Mouse (Mus musculus): Measurements from ENCODE around the gene Ndufa6. TPM values are rescaled to one million over a fixed set of nuclear protein-coding genes. Genes with fewer than 3 reads are reported as not detected.
A peak's percentile ranks its signal among the peaks of the same experiment; 100 is the strongest.

Ndufa6 gene
- total and polyA plus RNA-seq, 2 experiments from 2014 or later, result 397 to 1,167 TPM

DNA sequence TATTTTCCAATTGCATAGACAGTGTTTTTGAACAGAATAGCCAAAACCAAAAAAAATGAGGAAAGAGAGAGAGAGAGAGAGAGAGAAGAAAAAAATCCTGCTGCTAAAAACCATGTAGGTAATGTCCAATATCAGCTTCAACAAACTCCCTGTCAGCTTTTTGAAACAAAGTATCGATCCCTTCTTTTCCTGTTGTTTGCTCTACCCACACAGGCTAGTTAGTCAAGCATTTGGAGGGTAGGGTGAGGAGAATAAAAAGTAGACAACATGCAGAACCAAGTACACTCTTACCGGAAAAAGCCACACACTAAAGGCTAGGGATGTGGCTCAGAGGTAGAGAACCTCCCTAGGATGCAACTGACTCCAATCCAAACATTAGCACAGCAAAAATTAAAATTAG lies 31.6 kb upstream of the Ndufa6 start:
- Histone ChIP-seq H3K4me2 (ENCODE audit: low read depth, low read length) (no peak overlapping the region), H3K27ac (ENCODE audit: low read depth) (no peak overlapping the region), H3K36me3 (replicated peaks; ENCODE audit: control insufficient read depth, insufficient read depth, low read length) (no peaks in the 10 kb centered on the region), H3K4me3 (ENCODE audit: low read depth, low read length) (no peak overlapping the region), H3K4me1 (ENCODE audit: control insufficient read depth, insufficient read depth) (peaks cover 6% of the 10 kb centered on the region; the same call in 1 of the 2 replicates), H3K9me3 (replicated peaks; ENCODE audit: control insufficient read depth, low read length) (no peaks in the 10 kb centered on the region), H3K27me3 (ENCODE audit: control insufficient read depth, insufficient read depth, low read length) (no peaks in the 10 kb centered on the region), H3K9ac (replicated peaks; ENCODE audit: low read depth, low read length) (no peak overlapping the region)
- 82% methylated on average over 2 of the region's 2 CpGs for WGBS
- no peak for ATAC-seq (ENCODE audit: insufficient read depth, low read depth)
- no peak for DNase-seq (ENCODE audit: low spot score)
- no peak for TF ChIP-seq EP300 (IDR thresholded peaks at IDR 0.05; ENCODE audit: low read depth)
- no peak for TF ChIP-seq CTCF (IDR thresholded peaks at IDR 0.05; ENCODE audit: low read depth)

DNA sequence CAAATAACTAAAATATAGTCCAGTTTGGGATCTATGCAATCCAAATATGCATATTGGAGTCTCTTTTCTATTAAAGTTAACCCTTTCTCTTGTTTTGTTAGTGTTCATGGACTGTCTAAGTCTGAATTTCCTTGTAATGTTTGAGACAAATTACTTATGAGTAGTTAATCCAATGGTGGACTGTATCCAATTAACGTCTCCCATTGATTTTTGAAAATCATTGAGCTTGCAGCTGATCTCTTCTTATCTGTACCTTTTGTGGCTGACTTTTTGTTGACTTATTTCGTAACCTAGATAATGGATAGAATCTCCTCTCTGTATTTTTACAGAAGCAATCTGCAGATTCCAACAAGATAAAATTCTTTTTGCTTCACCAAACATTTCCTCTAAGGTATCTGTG lies 28.3 kb upstream of the Ndufa6 start:
- ATAC-seq (ENCODE audit: insufficient read depth, low read depth), result no peak
- TF ChIP-seq EP300 (IDR thresholded peaks at IDR 0.05; ENCODE audit: low read depth) (no peak), CTCF (IDR thresholded peaks at IDR 0.05; ENCODE audit: low read depth) (no peak)

DNA sequence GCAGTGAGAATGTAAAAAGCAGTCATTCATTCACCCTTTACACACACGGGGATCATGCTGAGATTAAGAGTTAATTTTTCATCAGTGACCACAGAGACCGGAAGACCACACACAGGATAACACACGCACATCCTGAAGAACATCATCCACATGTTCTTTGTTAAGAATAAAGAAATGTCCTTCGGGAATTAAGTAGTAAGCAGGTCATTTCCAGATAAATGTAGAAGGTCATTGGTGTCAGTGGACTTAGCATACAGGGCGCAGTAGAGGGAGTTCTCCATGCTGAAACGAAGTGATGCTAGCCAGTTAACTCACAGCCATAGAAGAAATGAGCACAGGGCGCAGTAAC lies 26.6 kb upstream of the Ndufa6 start:
- 26% methylated on average over 7 of the region's 7 CpGs for WGBS
- H3K27me3 ChIP-seq (ENCODE audit: control insufficient read depth, insufficient read depth, low read length), result no peaks in the 10 kb centered on the region
- TF ChIP-seq CTCF (IDR thresholded peaks at IDR 0.05; ENCODE audit: low read depth) (no peak), EP300 (IDR thresholded peaks at IDR 0.05; ENCODE audit: low read depth) (peak; percentile 73)
- peak overlapping the region; percentile 80 for H3K4me2 ChIP-seq (ENCODE audit: low read depth, low read length)
- DNase-seq (ENCODE audit: low spot score) (peak; percentile 64), ATAC-seq (ENCODE audit: insufficient read depth, low read depth) (peak; percentile 39)
- H3K9ac ChIP-seq (replicated peaks; ENCODE audit: low read depth, low read length), result peak overlapping the region; percentile 40; the same call in 1 of the 2 replicates
- H3K36me3 ChIP-seq (replicated peaks; ENCODE audit: control insufficient read depth, insufficient read depth, low read length), result no peaks in the 10 kb centered on the region
- peak overlapping the region; percentile 58 for H3K4me3 ChIP-seq (ENCODE audit: low read depth, low read length)
- H3K4me1 ChIP-seq (ENCODE audit: control insufficient read depth, insufficient read depth), result peaks cover 35% of the 10 kb centered on the region
- H3K9me3 ChIP-seq (replicated peaks; ENCODE audit: control insufficient read depth, low read length), result no peaks in the 10 kb centered on the region
- peak overlapping the region; percentile 93 for H3K27ac ChIP-seq (ENCODE audit: low read depth)

More for the DNA sequence above, 28.3 kb upstream of the Ndufa6 start:
- DNase-seq (ENCODE audit: low spot score), result no peak
- no peak overlapping the region for H3K4me3 ChIP-seq (ENCODE audit: low read depth, low read length)
- no peak overlapping the region for H3K4me2 ChIP-seq (ENCODE audit: low read depth, low read length)
- H3K27me3 ChIP-seq (ENCODE audit: control insufficient read depth, insufficient read depth, low read length), result no peaks in the 10 kb centered on the region
- H3K4me1 ChIP-seq (ENCODE audit: control insufficient read depth, insufficient read depth), result peaks cover 23% of the 10 kb centered on the region
- H3K36me3 ChIP-seq (replicated peaks; ENCODE audit: control insufficient read depth, insufficient read depth, low read length), result no peaks in the 10 kb centered on the region
- no peak overlapping the region for H3K9ac ChIP-seq (replicated peaks; ENCODE audit: low read depth, low read length)
- H3K9me3 ChIP-seq (replicated peaks; ENCODE audit: control insufficient read depth, low read length), result no peaks in the 10 kb centered on the region
- H3K27ac ChIP-seq (ENCODE audit: low read depth), result no peak overlapping the region
- 92% methylated on average over 2 of the region's 2 CpGs for whole genome bisulfite sequencing

DNA sequence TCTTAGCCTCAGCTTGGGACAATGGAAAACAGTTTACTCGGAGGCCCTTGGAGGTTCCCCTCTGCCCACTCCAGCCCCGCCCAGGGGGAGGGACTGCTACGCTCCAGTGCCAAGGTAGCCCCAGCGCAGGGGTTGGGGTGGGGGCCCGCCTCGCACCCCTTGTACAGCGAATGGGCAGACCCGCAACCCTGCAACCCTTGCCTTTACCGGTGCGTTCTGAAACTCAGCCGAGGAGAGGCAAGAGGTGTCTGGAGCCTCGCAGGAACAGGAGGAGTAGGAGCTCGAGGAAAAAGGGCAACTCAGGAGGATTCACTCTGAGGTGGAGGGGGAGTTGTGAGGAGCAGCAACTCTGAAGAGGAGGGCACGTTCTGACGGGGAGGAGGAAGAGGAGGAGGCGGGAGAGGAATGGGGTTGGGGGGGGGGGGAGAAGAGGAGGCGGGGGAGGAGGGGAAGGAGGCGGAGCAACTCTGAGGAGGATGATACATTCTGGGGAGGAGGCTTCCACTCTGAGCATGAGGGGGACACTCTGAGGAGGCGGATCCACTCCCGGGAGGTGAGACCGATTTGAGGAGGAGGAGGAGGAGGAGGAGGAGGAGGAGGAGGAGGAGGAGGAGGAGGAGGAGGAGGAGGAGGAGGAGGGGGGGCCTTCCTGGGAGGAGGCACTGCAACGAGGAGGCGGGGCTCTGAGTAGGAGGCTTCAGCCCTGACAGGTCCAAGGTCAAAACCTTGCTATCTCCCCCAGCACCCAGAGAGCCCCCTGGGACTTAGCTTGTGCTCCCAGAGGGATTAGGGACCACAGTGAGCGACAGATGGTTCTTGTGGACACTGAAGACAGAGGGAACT lies 26.0 kb upstream of the Ndufa6 start, which contains the start of gene Cyp2d22:
Gene Cyp2d22 (minus strand): TSS at position 390 of the 843 bp plus-strand sequence.
- peaks cover 35% of the 10 kb centered on the region for H3K4me1 ChIP-seq (ENCODE audit: control insufficient read depth, insufficient read depth)
- peak within 1 kb of the TSS; percentile 93 for H3K27ac ChIP-seq (ENCODE audit: low read depth)
- 0 out of 2 replicates have a peak, but pooled peaks cover 2% of the 10 kb centered on the region for H3K36me3 ChIP-seq (replicated peaks; ENCODE audit: control insufficient read depth, insufficient read depth, low read length)
- peak within 1 kb of the TSS; percentile 57 for H3K9ac ChIP-seq (replicated peaks; ENCODE audit: low read depth, low read length)
- peak within 1 kb of the TSS; percentile 58 for H3K4me3 ChIP-seq (ENCODE audit: low read depth, low read length)
- 3% methylated on average over 18 of the region's 24 CpGs for WGBS
- no peaks in the 10 kb centered on the region for H3K27me3 ChIP-seq (ENCODE audit: control insufficient read depth, insufficient read depth, low read length)
- H3K9me3 ChIP-seq (replicated peaks; ENCODE audit: control insufficient read depth, low read length), result no peaks in the 10 kb centered on the region
- TF ChIP-seq CTCF (IDR thresholded peaks at IDR 0.05; ENCODE audit: low read depth) (no peak), EP300 (IDR thresholded peaks at IDR 0.05; ENCODE audit: low read depth) (no peak)
- DNase-seq (ENCODE audit: low spot score) (peak; percentile 65), ATAC-seq (ENCODE audit: insufficient read depth, low read depth) (peak; percentile 68)
- peak within 1 kb of the TSS; percentile 80 for H3K4me2 ChIP-seq (ENCODE audit: low read depth, low read length)

DNA sequence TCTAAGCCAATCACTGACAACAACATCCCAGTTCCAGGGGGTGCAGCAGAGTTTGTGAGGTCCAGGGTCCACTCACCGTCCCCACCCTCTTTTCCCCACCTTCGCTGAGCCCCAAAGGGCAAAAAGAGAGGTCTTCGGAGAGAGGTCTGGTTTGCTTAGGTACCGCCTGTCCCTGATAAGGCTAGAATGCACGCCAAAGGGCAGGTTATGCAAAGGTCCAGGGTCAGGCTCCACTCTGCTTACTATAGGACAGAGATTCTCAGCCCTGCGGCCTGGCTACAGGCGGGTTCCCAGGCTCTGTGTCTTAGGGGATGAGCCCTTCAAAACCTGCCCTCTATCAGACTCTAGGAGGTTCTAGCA lies 25.4 kb upstream of the Ndufa6 start:
- 25% methylated on average over 7 of the region's 7 CpGs for WGBS
- no peaks in the 10 kb centered on the region for H3K9me3 ChIP-seq (replicated peaks; ENCODE audit: control insufficient read depth, low read length)
- peak overlapping the region; percentile 80 for H3K4me2 ChIP-seq (ENCODE audit: low read depth, low read length)
- no peak for DNase-seq (ENCODE audit: low spot score)
- H3K9ac ChIP-seq (replicated peaks; ENCODE audit: low read depth, low read length), result peak overlapping the region; percentile 57
- TF ChIP-seq CTCF (IDR thresholded peaks at IDR 0.05; ENCODE audit: low read depth) (no peak), EP300 (IDR thresholded peaks at IDR 0.05; ENCODE audit: low read depth) (no peak)
- peak overlapping the region; percentile 93 for H3K27ac ChIP-seq (ENCODE audit: low read depth)
- peaks cover 8% of the 10 kb centered on the region; the same call in 1 of the 2 replicates for H3K36me3 ChIP-seq (replicated peaks; ENCODE audit: control insufficient read depth, insufficient read depth, low read length)
- H3K27me3 ChIP-seq (ENCODE audit: control insufficient read depth, insufficient read depth, low read length), result no peaks in the 10 kb centered on the region
- H3K4me1 ChIP-seq (ENCODE audit: control insufficient read depth, insufficient read depth), result peaks cover 35% of the 10 kb centered on the region
- ATAC-seq (ENCODE audit: insufficient read depth, low read depth), result no peak; the same call in 1 of the 2 replicates
- peak overlapping the region; percentile 58 for H3K4me3 ChIP-seq (ENCODE audit: low read depth, low read length)
